Mouse (Mus musculus): ENCODE data around the gene Vwa3a.

Gene Vwa3a

DNA sequence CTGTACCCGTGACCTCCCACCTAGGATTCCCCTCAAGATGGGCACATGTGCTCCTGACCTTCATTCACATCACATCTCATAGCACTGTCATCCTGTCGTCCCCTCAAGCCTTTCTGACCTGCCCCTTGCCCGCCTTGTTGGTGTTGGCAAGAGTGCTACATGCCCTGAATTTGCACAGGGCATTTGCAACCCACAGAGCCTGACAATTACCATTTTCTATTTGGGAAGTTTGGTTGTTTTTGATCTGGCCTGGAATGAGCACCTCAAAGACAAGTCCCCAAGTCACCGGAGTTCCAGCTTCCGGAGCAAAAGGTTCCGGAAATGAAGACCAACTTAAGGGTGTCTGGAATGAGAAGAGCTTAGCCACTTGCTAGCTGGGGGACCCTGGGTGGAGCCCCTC, at the start of gene Vwa3a:
Vwa3a (plus strand) TSS at position 301 of the 400 bp plus-strand sequence.
- DNase-seq: no peak

DNA sequence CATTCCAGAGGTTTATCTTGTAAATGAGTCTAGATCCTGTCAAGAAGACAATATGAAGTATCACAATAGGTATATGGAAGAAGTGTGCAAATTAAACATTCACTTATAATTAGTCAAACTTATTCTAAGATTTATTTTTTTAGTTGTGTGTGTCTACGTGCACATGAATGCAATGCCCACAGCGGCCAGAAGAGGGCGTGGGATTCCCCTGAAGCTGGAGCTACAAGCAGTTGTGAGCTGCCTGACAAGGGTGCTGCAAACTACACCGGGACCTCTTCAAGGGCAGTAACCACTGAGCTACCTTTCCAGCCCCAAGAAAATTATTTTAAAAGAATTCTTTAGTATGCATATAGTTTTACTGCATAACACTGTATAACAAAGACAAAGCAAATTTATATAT, 48.5 kb upstream of the Vwa3a start:
- DNase-seq: peak; percentile 37

DNA sequence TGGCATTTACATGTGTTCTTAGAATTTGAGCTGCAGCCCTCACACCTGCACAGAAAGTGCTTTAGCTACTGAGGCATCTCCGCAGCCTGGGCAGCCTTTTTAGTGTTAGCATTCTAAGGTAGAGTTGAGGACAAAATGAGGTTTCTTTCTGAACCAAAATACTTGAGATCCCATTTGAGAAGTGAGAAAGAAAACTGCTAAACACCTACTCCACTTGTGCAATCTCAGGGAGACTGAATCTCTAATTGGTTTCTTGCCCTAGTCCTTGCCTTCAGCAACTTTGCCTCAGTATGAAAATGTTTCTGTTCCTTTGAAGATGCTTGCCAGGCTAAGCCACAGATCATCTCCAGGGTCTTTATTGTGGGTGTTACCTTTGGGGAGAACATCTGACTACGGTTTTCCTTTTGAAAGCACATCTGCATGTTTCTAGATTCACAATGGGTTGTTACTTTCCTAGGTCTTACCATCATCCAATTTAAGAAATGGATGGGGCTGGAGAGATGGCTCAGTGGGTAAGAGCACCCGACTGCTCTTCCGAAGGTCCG, 45.2 kb upstream of the Vwa3a start:
- DNase-seq: no peak

DNA sequence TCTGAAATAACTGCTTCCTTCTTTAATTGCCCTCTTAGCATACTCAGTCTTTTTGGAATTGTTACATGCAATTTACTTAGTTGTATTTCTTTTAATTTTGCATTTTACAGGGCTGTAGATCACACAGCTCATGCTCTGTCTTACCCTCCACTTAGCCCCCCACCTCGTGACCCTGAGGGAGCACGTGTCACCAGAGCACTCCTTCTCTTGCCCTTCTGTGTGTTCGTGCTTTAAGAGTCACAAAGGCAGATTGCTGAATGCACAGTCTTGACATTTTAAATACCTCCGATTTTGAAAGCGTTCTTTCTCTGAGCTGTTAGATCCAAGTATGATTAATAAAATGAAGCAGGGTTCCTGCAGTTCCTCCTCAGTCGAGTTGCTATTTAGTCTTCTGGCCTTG, 43.9 kb upstream of the Vwa3a start:
- peak; percentile 46 for DNase-seq

DNA sequence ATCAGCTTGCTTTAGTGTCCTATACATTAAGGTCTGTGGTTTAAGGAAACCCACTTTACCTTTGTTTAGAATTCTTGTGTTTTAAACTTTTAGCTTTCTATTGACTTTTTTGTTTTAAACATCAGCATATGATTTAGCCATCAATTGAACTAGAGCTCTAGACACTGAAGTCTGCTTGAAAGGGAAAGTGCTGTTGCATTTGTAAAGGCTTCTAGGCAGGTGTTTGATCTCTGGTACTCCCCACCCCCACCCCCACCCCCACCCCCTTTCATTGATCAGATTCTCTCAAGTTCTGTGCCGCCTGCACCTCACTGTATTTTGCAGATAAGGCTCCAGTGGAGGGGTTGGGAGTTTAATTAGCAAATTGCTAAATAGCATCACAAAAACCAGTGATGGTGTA, 43.5 kb upstream of the Vwa3a start:
- peak; percentile 7 for DNase-seq

DNA sequence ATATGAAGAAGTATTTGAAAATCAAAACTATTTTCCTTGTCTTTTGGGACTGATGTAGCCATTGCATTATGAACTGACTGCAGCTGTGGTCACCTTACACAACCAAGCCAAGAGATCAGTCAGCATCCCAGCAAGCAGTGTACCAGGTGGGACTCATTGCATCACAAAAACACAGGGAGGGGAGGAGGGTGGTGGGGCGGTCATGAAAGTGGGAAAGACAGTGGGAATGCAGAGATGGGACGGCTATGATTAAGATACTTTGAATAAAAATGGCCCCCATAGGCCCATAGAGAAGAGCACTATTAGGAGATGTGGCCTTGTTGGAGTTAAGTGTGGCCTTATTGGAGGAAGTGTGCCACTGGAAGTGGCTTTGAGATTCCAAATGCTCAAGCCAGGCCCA, 42.8 kb upstream of the Vwa3a start:
- DNase-seq: peak; percentile 61

DNA sequence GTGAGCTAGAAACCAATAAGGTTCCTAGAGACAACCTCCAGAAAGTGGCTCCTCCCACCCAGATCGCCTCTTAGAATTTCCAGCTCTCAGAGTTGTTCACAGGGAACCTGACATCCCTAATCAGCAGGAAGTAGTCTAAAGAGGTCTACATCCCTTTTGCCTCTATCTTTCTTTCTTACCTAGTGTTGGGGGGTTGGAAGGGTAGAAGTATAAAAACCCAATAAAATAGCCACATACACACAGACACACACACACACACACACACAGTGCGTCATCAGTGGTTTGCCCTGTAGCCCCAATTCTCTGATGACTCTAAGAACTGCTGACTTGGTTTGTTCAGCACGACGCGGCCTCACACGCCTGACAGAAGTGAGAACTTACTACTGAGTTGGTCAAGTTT, 39.5 kb upstream of the Vwa3a start:
- DNase-seq: peak; percentile 61

DNA sequence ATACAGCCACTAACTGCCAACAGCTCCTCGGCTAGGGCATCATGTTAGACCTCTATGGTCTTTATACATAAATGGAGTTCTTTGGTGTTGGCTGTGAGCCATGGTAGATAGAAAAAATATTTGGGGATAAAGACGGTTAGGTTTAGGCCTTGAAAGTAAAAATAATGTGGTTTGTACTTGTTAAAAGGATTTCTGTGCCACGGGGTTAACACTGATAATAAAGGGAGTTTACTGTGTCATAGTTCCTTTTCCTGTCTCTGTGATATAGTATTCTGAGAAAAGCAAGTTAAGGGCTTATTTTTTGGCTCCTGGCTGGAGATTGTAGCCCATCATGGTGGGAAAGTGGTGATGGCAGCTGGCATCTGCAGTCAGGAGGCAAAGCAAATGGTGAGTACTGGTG, 35.2 kb upstream of the Vwa3a start:
- DNase-seq: no peak

DNA sequence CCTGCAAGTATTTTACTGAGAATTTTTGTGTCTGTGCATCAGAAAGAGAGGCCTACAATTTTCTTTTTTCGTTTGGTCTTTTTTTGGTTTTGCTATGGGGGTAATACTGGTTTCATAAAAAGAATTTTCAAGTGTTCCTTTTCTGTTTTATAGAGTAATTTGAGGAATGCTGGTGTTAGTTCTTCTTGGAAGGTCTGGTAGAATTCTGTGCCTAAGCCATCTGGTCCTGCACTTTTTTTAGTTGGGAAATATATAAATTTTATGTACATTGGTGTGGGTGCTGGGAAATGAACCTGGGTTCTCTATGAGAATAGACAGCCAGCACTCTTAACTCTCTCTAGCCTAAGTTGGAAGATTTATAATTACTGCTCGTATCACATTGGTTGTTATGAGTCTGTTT, 27.0 kb upstream of the Vwa3a start:
- no peak for DNase-seq

DNA sequence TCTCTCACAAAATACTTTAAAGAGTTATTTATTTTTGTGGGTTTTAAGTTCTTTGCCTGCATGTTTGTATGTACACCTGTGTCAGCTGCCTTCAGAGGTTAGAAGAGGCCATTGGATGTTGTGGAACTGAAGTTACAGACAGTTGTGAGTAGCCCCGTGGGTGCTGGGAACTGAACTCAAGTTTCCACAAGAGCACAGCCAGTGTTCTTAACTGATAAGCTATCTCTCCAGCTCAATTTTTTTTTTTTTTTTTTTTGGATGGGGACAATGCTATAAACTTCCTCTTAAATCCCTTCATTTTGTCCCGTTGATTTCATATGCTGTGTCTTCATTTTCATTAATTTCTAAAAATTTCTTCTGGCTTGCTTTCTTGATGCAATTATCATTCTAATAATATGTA, 25.9 kb upstream of the Vwa3a start:
- DNase-seq: no peak

DNA sequence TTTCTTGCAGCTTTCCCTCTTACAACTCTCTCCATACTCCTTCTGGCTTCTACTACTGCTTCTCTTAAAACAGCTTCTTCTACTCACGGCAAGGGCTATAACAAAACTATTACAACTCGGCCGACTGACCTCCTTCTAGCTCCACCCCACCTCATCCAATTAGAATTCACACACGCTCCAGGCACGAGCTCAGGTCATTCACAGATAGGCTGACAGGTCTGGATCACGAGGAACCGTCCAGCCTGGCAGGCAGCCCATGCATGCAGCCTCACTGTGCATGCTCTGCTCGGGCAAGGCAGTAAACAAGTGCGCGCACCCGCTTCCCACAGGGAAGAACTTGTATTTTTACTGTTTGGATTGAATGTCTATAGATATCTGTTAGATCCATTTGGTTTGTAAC, 25.2 kb upstream of the Vwa3a start:
- peak; percentile 95 for DNase-seq

DNA sequence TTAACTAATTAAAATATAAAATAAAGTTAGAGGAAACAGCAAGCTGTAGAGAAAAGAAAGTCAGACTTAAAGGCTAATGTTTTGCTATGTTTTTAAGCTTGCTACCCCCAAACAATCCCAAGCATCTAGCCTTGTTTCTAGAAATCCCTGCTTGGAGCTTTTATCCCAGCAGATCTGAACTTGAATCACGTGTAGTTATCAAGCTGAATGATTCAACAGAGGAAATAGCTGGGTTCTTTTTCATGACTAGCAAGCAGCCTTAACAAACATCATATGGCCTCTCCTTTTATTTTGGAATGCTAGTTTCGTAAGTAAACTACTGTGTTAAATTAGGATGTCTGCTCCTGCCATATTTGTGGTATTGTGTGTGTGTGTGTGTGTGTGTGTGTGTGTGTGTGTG, 21.9 kb upstream of the Vwa3a start:
- DNase-seq: no peak

DNA sequence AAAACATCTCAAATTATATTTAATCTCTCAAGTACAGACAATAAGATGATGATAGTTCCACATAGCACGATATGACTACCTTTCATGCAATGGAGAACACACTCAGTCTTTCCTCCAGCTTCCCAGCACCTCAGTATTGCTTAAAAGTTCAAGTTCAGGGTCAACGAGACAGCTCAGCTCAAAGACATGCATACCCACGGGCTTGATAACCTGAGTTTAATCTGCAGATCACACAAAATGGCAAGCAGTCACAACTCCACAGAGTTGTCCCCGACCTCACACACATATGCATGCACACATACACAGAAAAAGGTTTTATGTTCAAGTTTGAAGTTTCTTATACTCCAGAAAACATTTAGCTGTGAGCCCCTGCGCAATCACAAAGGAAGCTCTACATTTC, 18.1 kb upstream of the Vwa3a start:
- peak; percentile 83 for DNase-seq

DNA sequence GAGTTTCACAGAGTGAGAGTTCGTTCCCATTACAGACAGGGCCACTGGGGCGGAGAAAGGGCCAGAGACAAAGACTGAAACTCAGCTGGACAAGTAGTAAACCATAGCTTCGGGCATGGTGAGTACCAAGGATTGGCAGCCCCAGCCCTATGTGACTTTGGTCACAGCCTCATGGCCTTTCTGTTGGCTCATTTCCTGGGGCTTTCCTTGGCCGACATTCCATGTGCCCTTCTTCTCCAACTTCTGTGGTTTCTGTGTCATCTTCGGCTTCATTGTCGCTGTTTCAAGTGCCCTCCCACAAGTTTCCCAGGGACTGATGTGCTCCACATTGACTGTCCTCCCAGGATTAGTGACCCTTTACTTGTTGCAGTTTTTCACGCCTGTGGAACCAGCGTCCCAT, 17.7 kb upstream of the Vwa3a start:
- DNase-seq: peak; percentile 83

DNA sequence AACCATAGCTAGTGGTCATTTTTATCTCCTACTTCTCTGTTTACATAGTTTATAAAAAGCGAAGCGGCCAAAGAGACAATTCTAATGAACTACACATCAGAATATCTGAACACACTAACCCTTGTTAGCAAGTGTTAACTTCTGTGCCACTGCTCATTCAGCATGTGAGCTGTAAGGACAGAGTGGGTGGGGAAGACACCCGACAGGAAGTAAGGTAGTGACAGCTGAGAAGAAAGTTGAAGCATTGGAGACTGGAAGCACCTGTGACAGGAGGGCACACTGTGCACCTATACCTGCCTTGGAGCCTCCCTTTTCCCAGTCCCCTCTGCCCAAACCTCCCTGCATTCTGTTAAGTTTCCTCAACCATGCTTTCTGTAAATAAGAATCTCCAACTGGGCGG, 17.1 kb upstream of the Vwa3a start:
- peak; percentile 80 for DNase-seq

DNA sequence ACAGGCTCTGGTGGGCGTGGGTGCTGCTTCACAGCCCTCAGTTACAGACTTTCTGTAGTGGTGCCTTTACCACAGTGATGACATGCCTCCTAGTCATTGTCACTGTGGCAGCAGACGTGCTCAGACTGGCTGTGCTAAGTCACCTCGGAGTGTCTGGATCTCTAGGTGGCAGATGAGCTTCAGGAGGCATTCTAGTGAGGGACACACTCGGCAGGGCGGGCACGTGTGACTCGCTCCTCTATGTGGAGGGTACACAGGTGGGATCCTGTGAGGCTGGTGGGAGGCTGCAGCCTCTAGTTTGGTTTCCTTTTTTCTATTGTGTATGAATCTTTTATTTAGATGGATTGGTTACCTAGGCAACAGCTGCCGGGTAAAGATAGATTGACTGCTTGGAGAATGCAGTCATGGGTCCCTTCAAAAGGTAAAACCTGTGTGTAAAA, 16.3 kb upstream of the Vwa3a start:
- DNase-seq: peak; percentile 77

DNA sequence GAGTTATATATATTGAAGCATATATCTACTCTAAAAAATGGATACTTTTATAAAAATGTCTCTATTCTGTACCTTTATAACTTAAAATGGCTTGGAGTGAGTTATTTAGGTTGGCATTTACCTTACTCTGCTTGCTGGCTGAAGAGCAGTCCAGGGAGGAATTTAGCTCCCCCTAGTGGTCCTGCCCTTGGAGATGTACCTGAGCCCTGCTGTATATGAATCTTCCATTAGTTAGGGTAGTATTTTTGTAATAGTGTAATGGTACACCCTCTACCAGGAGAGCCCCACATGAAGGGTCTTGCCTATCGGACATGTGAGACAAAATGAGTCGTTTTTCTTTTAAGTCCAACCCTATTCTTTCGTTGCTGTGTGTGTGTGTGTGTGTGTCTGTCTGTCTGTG, 11.5 kb upstream of the Vwa3a start:
- peak; percentile 56 for DNase-seq

DNA sequence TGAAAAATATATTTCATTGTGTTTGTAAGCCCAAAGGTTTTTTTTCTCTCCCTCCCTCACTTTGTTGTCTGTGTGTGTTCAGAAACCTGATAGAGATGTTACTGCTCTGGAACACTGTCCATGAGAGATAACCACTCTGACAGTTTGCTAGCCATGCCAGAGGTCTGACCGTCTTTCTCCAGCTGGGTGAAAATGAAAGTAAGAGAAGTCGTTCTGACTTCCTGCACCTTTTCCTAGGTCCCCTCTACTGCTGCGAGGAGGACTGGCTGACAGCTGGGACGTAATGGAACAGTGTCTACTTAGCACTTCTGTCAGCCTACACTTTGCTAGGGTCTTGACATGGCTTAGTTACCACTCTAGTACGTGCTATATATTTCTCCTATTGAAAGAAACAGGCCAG, 9.5 kb upstream of the Vwa3a start:
- DNase-seq: peak; percentile 95

DNA sequence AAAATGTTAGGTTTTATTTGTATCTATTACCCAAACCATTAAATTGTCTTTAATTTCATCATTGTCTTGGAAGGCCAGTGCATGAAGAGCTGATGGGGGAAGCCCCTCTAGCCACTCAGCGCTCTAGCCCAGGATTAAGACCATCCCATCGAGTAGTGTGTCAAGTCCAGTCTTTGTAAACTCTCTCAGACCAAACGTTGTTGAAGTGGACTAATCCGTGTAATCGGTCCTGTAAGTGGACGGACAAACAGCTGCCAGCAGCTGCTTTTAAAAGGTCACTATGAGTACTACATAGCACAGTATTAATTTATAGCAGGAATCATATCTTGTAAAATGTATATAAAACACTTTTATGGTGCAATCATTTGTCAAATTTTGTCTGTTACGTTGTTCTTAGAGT, 6.2 kb upstream of the Vwa3a start:
- peak; percentile 81 for DNase-seq

DNA sequence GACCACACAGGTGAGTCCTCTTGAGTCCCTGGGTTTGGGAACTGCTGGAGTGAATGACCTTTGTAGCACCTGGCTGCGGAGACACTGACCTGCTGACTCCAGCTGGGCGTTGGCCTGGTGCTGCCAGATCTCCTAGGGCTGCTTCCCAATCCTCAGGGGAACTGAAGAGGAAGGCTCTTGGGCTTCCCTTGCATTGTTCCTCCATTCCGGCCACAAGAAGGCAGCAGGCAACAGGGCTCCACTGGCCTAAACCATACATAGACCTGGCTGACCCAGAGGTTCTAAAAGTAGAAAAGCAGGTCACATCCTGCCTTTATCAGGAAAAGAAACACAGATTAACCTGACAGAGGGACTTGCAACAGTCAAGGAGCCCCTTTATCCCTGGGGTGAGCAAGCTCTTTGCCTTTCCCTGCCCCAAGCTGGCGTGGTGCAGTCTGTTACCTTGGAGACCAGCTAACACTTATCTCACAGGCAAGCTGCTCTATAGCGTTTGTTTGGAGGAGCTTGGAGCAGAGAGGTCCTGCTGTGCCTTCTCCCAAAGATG, 512 bp downstream of the Vwa3a start:
- peak; percentile 98 for DNase-seq

DNA sequence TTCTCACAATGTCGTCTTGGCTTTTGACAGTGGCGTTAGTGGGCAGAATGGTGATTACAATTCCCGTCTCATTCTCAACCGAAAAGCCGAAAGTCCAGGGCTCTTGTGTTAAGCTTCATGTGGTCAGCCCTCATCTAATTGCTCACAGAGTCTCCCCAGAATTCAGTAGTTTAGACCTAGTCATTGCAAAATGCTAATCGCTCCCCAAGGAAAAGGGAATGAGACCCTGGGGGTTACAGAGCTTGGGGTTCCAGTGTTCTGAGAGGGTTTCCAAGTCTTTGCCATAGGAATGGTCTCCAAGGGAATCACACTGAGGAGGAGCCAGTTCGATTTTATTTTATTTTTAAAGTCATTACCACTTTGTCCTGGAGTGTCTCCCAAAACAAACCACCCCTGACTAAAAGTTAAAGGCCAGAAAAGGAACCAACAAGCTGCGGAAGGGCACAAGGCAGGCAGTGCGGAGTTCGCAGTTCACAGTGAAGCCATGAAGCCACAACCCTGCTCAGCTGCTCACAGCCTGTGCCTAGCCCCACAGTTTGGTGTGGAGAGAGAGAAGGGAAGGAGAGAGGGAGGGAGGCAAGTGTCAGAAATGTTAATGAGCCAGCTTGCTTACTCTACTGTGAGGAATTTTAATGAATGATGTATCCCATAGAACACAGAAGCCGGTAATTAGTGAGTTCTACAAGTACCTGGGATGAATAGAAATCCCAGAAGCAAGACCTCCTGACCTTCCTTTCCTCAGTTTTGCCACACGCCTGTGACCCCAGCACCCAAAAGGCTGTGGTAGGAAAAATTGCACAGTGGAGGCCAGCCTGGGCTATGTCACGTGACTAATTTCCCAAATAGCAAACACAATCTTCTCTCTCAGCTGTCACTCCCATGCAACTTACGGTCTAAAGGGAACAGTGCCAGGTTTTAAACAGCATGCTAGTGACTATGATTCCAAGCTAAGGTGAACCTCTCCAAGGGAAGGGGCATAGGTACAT, 4.5 kb downstream of the Vwa3a start:
- DNase-seq: peak; percentile 88

DNA sequence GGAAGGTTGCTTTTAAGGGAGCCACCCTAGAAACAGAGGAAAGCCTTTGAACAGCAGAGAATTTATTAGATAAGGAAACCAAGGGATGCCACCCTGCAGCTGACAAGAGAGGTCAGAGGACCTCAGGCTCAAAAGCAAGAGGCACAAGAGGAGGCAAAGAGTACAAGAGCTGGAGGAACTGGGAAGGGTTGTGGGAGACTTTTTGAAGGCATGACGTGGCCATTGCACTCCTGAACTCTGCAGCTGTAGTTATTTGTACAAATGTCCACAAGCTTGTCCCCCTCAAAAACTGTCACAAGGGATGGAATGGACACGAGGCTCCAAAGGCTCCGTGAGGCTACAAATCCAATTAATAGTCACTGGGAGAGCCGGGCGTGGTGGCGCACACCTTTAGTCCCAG, 5.5 kb downstream of the Vwa3a start:
- peak; percentile 70 for DNase-seq

DNA sequence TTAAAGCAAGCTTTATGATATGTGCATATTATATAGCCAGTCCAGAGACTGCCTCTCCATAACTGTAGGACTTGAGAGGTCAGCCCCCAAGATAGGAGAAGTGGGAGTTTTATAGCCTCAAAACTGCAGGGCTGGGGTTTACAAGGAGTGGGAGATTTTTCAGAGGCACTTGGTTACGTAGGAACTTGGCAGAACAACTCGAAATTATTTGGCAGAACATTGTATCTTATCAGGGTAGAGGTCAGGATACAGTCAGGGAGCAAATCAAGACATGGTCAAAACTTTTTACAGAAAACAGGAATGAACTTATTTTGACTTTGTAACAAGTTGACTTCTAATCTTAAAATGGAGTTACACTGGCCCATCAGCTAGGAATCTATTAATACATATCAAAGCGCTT, 6.9 kb downstream of the Vwa3a start:
- peak; percentile 95 for DNase-seq

DNA sequence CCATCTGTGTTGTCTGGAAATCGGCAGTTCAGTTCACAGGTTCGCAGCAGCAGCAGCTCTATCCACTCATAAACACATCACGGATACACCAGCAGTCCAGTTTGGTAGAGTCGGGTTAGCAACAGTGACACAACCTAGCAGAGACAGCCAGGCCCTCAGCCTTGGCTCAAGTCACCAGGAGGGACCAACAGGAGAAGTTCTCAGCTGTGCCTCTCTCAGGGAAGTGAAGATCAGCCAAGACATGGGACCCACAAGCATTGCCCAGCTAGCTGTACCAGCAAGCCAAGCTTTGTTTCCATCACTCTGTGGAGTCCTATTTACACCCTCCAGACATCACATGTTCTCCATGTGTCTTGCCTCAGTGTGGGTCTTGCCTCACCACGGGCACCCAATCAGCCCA, 7.7 kb downstream of the Vwa3a start:
- DNase-seq: peak; percentile 93
